Mouse (Mus musculus) testis, postnatal 14 days (tissue): ENCODE data around the gene Akap14.
A peak's percentile ranks its signal among the peaks of the same experiment; 100 is the strongest.
"Not testable (repeated sequence)": the region's sequence is repeated elsewhere in the genome, so short reads cannot be mapped to it uniquely, and the experiment has no call there.

Source experiments
- DNase-seq: peaks from one replicate; pipeline ENCODE4 v3.0.0; 2021; ENCODE audit warnings: low spot score

Gene Akap14

GRCm38 (mm10) chrX:37168742-37169141, at the start of gene Akap14:
Akap14 (minus strand) TSS chrX:37168842.
- no peak for DNase-seq

- DNase-seq = no peak
Observed at GRCm38 (mm10) chrX:37210941-37211340, 42.3 kb upstream of the Akap14 start, which contains the start of gene Gm9. Gm9 (minus strand) TSS chrX:37211041.

DNA sequence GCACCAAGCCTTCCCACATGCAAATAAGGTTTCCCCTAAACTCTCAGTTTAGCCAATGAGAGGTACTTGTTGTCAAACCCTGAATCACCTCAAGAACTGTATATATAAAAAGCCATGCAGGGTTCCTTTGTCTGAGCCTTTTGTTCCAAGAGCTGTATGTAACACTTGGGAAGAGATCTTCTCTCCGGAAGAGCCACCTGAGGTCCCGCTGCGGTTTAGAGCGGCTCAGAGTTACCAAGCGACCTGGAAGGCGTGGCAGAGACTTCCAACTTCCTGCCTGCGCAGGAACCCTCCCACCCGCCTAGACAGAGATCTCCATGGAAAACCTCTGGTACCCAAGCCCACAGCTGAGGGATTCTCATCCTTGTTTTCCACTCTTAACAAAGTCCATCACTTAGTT, 30.0 kb upstream of the Akap14 start:
- no peak for DNase-seq

DNA sequence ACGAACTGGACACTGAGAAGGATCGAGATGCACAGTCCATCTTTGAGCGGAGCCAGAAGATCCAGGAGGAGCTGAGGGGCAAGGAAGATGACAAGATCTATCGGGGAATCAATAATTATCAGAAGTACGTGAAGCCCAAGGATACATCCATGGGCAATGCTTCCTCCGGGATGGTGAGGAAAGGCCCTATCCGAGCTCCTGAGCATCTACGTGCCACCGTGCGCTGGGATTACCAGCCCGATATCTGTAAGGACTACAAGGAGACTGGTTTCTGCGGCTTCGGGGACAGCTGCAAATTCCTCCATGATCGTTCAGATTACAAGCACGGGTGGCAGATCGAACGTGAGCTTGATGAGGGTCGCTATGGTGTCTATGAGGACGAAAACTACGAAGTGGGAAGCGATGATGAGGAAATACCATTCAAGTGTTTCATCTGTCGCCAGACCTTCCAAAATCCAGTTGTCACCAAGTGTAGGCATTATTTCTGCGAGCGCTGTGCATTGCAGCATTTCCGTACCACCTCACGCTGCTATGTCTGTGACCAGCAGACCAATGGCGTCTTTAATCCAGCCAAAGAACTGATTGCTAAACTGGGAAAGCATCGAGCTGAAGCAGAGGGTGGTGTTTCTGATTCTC, 23.2 kb upstream of the Akap14 start:
- no peak for DNase-seq

- DNase-seq = peak; percentile 87
Observed at GRCm38 (mm10) chrX:37191105-37191743, 22.6 kb upstream of the Akap14 start, which contains the start of the genes Ndufa1 and Rnf113a1. Ndufa1 (minus strand) TSS chrX:37191163. Rnf113a1 (plus strand) TSS chrX:37191245.

GRCm38 (mm10) chrX:37190755-37191104, 22.1 kb upstream of the Akap14 start:
- DNase-seq = no peak

DNA sequence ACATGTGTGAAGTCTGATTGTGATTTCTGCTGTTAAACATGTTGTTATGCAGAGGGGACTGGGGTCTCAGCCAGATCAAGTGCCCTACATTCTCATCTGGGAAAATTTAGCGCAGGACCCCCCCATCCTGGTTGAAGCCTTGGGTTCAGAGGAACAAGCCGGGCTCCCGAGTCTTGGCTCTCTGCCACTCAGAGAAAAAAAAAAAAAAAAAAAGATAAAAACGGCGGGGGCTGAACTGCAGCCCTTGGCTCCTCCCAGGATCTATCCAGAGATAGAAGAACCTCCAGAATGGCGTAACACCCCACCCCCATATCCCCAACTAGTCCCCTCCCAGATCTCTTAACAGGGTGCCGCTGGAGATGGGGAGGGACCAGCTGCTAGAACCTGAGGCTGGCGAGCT, 15.8 kb upstream of the Akap14 start:
- DNase-seq = not testable (repeated sequence)

- no peak for DNase-seq
Observed at GRCm38 (mm10) chrX:37167085-37167484, 1.6 kb downstream of the Akap14 start.

DNA sequence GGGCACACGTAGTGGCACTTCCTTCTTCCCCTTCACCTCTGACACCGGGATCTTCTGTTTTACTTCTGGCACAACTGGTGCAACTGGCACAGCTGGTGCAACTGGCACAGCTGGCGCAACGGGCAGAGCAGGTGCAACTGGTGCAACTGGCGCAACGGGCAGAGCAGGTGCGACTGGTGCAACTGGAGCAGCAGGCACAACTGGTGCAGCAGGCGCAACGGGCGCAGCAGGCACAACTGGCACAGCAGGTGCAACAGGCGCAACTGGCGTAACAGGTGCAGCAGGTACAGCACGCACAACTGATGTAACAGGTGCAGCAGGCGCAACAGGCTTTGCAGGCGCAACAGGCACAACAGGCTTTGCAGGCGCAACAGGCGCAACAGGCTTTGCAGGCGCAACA, 5.5 kb downstream of the Akap14 start:
- no peak for DNase-seq

DNA sequence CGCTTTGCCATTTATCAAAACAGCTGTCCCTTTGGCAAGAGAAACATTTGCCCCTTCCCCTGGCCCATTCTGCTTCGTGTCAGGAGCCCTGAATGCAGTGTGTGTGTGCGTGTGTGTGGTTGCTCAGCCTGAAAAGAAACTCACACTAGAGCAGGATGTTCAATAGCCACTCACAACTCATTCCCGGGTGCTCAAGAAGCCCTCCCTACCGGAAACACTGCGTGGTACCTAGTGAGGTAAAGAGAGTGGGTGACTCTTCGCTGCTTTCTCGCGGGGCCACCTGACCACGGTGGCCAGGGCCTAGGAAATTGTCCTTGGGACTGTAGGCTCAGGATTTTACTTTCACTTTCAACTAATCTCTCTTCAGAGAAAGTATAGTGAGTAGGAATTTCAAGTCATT, 7.5 kb downstream of the Akap14 start:
- no peak for DNase-seq

GRCm38 (mm10) chrX:37157839-37158238, 10.8 kb downstream of the Akap14 start:
- no peak for DNase-seq

- no peak for DNase-seq
Observed at GRCm38 (mm10) chrX:37144954-37145353, 23.7 kb downstream of the Akap14 start.

- DNase-seq = not testable (repeated sequence)
Observed at GRCm38 (mm10) chrX:37144498-37144897, 24.1 kb downstream of the Akap14 start.

GRCm38 (mm10) chrX:37141732-37142131, 26.9 kb downstream of the Akap14 start:
- no peak for DNase-seq

DNA sequence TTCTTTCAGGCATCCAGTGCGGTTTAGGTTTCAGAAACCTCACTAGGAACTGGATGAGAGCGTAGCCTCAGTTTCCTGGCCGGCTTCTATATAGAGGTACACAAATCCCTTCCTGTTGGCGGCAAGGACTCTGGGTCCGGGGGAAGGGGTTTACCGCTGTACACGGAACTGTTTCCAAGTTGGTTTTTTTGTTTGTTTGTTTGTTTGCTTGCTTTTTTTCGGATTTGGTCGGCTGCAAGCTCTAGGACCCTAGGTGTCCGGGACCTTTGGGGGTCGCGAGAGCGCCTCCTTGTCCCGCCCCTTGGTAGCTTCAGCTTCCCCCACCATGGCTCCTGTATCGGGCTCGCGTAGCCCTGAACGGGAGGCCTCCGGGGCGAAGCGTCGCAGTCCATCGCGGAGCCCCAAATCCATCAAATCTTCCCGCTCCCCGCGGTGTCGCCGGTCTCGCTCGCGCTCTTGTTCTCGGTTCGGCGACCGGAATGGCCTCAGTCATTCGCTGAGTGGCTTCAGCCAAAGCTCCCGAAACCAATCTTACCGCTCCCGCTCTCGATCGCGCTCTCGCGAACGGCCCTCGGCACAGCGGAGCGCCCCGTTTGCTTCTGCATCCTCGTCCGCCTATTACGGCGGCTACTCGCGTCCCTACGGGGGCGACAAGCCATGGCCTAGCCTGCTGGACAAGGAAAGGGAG, 41.8 kb downstream of the Akap14 start, which contains the start of gene Nkap:
TSS of gene Nkap (plus strand) at position 125 of the 688 bp plus-strand sequence.
- DNase-seq = peak; percentile 80

DNA sequence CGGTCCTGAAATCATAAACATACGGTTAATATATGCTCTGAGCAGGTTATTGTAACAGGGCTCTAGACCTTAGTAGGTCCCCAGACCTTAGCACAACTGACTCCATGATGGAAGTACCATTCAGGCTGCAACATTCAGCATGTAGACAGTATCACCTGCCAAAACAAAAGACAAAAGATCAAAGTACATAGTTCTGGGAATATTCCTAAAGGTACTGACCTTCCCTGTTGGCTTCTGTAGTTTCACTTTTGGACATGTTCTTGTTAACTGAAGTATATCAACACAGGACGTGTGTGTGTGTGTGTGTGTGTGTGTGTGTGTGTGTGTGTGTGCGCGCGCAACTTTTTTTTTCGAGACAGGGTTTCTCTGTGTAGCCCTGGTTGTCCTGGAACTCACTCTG, 43.1 kb downstream of the Akap14 start:
- no peak for DNase-seq

DNA sequence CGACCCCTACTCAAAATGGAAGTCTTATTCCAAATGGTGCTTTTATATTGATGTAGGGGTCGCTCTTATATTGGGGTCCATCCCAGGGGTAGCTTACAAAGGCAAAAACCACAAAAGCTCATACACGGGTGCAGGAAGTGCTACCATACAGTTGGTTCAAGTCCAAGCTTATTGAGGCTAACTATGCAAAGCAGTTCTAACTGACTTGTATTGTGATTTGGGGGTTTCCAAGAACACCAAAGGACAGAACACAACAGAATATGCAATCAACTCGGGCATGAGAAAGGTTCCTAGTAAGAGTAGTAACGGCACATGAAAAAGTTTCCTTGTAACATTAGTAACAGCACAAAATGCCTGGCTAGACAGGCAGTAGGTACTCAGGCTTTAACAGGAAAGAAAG, 48.4 kb downstream of the Akap14 start:
- DNase-seq = no peak

GRCm38 (mm10) chrX:37119585-37119984, 49.1 kb downstream of the Akap14 start:
- DNase-seq = no peak

DNA sequence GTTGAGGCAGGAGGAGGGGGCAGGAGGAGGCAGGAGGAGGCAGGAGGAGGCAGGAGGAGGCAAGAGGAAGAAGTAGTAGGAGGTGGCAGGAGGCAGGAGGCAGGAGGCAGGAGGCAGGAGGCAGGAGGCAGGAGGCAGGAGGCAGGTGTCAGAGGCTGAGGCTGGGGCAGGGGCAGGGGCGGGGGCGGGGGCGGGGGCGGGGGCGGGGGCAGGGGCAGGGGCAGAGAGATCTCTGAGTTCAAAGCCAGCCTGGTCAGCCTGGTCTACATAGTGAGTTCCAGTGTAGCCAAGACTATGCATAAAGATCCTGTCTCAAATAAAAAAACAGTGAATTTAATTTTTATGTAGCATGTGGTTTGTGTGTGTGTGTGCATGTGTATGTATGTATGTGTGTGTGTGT, 51.6 kb downstream of the Akap14 start:
- no peak for DNase-seq

GRCm38 (mm10) chrX:37110881-37111193, 57.8 kb downstream of the Akap14 start:
- DNase-seq = no peak

DNA sequence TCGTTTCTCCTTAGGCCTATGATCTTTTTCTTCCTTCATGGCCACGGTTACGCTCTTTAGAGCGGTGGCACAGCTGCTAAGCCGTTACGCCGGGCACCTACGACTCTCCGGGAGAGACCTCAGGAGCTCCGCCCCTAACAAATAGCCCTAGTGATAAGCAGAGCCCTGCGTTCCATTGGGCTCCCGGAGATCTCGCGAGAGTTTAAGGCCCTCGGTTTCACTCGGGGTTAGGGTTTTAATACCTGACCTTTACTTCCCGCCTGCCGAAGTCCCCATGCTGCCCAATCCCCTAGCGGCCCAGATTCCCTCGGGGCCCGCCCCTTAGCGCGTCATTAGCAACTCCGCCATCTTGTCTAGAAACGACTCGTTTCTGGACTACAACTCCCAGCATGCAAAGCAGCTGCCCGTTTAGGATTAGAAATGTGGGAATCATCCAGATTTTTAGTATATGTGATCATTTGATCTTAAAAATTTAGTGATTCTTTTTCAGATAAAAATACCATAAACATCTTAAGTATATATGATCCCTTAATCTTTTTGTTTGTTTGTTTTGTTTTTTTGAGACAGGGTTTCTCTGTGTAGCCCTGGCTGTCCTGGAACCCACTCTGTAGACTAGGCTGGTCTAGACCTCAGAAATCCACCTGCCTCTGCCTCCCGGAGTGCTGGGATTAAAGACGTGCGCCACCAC, 58.3 kb downstream of the Akap14 start, which contains the start of gene Upf3b:
TSS of gene Upf3b (minus strand) at position 130 of the 688 bp plus-strand sequence.
- peak; percentile 93 for DNase-seq

DNA sequence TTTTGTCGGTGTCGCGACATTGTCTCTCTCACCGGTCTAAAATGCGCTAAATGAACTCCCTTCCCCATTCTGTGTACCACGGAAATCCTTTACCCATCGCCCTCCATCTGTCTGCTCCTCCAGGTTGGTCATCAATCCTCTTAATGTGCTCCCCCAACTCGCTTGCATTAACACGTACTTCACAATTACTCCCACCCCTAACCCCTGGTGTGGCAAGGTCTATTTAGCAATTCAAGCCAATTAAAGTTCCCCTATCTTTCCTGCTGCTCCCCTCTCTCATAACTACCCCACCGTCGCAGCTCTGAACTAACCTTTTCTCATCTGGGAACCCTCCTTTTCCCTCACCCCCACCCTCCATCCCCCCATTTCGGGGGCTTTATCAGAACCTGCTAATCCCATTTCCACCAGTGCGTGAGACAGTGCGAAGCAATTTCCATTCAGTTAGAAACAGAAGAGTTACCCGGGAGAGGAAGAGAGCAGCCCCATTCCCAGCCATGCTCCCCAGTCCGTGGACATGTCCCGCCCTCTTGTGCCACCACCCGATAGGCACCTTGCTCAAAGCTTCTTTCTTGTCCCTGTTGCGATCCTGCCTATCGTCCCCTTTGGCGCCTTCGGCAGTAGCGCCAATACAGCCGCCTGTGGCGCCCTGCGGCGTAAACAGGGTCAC, 59.0 kb downstream of the Akap14 start:
- DNase-seq = no peak
